Mouse (Mus musculus) neural tube, embryonic 13.5 days (tissue): Measurements from ENCODE around the gene Cln3. TPM values are rescaled to one million over a fixed set of nuclear protein-coding genes. Genes with fewer than 3 reads are reported as not detected.

Source experiments
- ATAC-seq: fragments of 200-750 bp; cut with Nextera tagmentation; 2 replicates; pipeline ENCODE4 v1.8.0; 2017; ENCODE audit warnings: low read depth, mild to moderate bottlenecking, moderate TSS enrichment, moderate library complexity
- H3K27ac ChIP-seq: fragments of 300-500 bp; sonication (generic); replicated peaks from 2 replicates; pipeline ENCODE4 v1.5.1; 2015; ENCODE audit warnings: moderate library complexity, mild to moderate bottlenecking, inconsistent platforms
- H3K27me3 ChIP-seq: fragments of 300-500 bp; sonication (generic); 2 replicates; pipeline ENCODE4 v1.6.1; 2015; ENCODE audit warnings: mild to moderate bottlenecking, inconsistent platforms
- H3K36me3 ChIP-seq: fragments of 300-500 bp; sonication (generic); 2 replicates; pipeline ENCODE4 v1.6.1; 2015; ENCODE audit warnings: mild to moderate bottlenecking, inconsistent platforms
- H3K4me1 ChIP-seq: fragments of 300-500 bp; sonication (generic); replicated peaks from 2 replicates; pipeline ENCODE4 v1.6.1; 2015; ENCODE audit warnings: inconsistent platforms
- H3K4me2 ChIP-seq: fragments of 300-500 bp; sonication (generic); 2 replicates; pipeline ENCODE4 v1.6.1; 2015; ENCODE audit warnings: inconsistent platforms, mild to moderate bottlenecking, moderate library complexity
- H3K4me3 ChIP-seq: fragments of 300-500 bp; sonication (generic); 2 replicates; pipeline ENCODE4 v1.5.1; 2015; ENCODE audit warnings: mild to moderate bottlenecking, inconsistent platforms
- H3K9ac ChIP-seq: fragments of 300-500 bp; sonication (generic); 2 replicates; pipeline ENCODE4 v1.6.1; 2015; ENCODE audit warnings: moderate library complexity, mild to moderate bottlenecking, inconsistent platforms
- H3K9me3 ChIP-seq: fragments of 300-500 bp; sonication (generic); 2 replicates; pipeline ENCODE4 v1.6.1; 2016; ENCODE audit warnings: inconsistent platforms
- WGBS: fragments of 180-500 bp; shearing (Covaris S2); methylation state at CpG from one replicate; pipeline ENCODE4 v1.1.7; 2015; 5-methylcytosine and 5-hydroxymethylcytosine counted together
- microRNA-seq: library from miRNA; unstranded; fragments of <30 nt; microRNA quantifications from one replicate; pipeline ENCODE4, GENCODE M21; 2016
- polyA plus RNA-seq: library from polyadenylated mRNA; unstranded; fragments of >200 nt; fragmentation: Nextera tagmentation; extraction: Ambion mirVana; gene quantifications from 2 replicates; pipeline ENCODE4 v1.2.1, GENCODE M21; 2015

Cln3 gene
- polyA plus RNA-seq, 1 experiment from 2014 or later, result 26.3 TPM

DNA sequence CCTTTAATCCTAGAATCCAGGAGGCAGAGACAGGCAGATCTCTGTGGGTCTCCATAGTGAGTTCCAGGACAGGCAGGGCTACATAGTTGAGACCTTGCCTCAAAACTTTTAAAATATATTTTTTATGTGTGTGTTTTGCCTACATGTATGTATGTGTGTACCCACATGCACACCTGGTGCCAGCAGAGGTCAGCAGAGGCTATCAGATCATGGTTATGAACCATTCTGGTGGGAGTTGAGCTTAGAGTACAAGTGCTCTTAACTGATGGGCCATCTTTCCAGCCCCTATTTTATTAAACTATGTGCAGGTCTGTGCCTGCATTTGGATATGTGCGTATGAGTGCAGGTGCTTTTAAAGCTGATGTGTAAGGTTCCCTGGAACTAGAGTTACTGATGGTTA is 30.8 kb downstream of the Cln3 start:
- H3K36me3 ChIP-seq, result peaks cover 97% of the 10 kb centered on the region
- H3K27ac ChIP-seq, result no peak overlapping the region
- WGBS, result 97% methylated on average over 1 of the region's 1 CpGs
- H3K9ac ChIP-seq, result no peak overlapping the region
- no peaks in the 10 kb centered on the region for H3K4me1 ChIP-seq
- ATAC-seq, result no peak
- H3K27me3 ChIP-seq, result no peaks in the 10 kb centered on the region
- no peak overlapping the region for H3K4me2 ChIP-seq
- H3K9me3 ChIP-seq, result no peaks in the 10 kb centered on the region
- H3K4me3 ChIP-seq, result no peak overlapping the region

DNA sequence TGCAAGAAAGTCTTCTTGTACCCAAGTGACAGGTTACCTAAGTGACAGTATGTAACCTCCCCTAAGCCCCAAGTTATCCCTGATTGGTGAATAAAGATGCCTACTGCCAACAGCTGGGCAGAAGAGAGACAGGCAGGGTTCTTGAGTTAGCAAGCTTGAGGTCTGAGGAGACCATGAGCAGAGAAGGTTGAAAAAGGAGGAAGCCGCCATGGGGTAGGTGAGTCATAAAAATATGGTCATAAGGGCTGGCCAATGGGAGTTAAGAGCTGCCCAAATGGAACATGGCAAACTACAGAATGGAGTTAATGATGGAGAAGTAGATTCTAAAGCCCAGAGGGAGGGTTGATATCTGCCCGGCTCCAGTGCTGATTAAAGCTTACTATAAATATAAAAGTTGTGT is 40.0 kb downstream of the Cln3 start:
- Histone ChIP-seq H3K4me2 (no peak overlapping the region), H3K27me3 (no peaks in the 10 kb centered on the region), H3K9me3 (no peaks in the 10 kb centered on the region), H3K36me3 (peaks cover 66% of the 10 kb centered on the region), H3K9ac (no peak overlapping the region), H3K4me3 (no peak overlapping the region), H3K4me1 (no peaks in the 10 kb centered on the region), H3K27ac (no peak overlapping the region)
- WGBS, result 89% methylated on average over 2 of the region's 2 CpGs
- no peak for ATAC-seq

DNA sequence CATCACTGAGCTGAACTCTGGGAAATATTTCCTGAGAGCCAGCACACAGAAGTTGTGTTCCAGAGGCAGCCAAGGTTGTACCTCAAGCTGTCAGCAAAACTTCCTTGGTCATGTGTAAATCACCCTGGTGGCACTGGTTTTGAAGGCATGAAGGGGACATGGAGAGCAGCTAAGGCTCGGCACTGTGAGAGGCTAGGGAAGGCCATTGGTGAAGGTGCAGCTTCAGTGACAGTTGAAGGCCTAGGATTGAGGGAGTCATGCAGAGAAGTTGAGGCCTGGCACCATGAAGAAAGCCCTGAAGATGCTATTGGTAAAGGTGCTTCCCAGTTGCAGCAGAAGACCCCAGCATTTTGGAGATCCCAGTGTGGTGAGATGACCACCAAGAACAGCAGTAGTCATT is 44.0 kb downstream of the Cln3 start:
- Histone ChIP-seq H3K36me3 (peaks cover 26% of the 10 kb centered on the region), H3K9me3 (no peaks in the 10 kb centered on the region), H3K4me3 (no peak overlapping the region), H3K27me3 (peaks cover 6% of the 10 kb centered on the region), H3K4me1 (no peaks in the 10 kb centered on the region), H3K4me2 (no peak overlapping the region), H3K9ac (no peak overlapping the region), H3K27ac (no peak overlapping the region)
- no peak for ATAC-seq
- 90% methylated on average over 1 of the region's 1 CpGs for WGBS

DNA sequence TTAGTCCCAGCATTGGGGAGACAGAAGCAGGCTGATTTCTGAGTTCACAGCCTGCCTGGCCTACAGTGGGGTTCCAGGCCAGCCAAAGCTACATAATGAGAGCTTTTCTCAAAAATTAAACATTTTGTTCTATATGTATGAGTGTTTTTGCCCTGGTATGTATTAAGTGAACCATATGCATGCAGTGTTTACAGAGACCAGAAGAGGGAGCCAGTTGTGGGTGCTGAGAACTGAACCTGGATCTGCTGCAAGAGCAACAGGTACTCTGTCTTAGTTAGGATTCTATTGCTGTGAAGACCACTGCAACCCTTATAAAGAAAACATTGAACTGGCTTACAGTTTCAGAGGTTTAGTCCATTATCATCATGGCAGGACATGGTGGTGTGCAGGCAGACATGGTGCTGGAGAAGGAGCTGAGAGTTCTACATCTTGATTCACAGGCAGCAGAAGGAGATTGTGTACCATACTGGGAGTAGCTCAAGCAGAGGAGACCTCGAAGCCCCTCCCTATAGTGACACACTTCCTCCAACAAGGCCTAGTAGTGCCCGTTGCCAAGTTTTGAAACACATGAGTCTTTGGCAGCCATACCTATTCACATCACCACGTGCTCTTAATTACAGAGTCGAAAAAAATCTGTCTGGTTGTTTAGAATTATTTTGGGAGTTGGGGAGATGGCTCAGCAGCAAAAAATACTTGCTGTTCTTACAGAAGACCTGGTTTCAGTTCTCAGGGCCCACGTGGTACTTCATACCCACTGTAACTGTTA is 47.6 kb downstream of the Cln3 start:
- Histone ChIP-seq H3K36me3 (no peaks in the 10 kb centered on the region), H3K27ac (no peak overlapping the region), H3K9ac (no peak overlapping the region), H3K4me3 (no peak overlapping the region), H3K4me2 (no peak overlapping the region), H3K9me3 (no peaks in the 10 kb centered on the region), H3K27me3 (peaks cover 19% of the 10 kb centered on the region), H3K4me1 (peaks cover 11% of the 10 kb centered on the region)
- ATAC-seq, result no peak
- WGBS, result 87% methylated on average over 5 of the region's 5 CpGs

DNA sequence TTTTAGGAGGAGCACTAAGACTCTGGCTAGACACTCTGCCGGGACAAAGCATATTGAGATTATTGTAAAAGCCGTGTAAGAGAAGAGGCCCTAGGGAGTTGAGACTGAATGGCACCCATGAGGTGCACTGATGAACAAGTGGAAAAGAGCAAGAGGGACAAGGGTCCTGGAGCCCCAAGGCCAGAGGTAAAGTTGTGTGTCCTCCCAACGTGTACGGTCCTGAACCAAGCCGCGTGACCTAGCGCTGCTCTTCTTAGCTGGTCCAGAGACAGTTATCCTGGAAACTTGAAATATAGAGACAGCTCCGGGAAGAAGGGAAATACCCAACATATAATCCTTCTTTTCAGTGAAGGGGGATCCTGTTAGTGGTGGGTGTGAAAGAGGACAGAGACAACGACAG is 49.2 kb downstream of the Cln3 start:
- peak overlapping the region; percentile 88 for H3K4me2 ChIP-seq
- H3K9me3 ChIP-seq, result no peaks in the 10 kb centered on the region
- ATAC-seq, result no peak
- H3K4me1 ChIP-seq, result peaks cover 11% of the 10 kb centered on the region
- 59% methylated on average over 9 of the region's 9 CpGs for WGBS
- H3K27me3 ChIP-seq, result peaks cover 19% of the 10 kb centered on the region
- H3K36me3 ChIP-seq, result no peaks in the 10 kb centered on the region
- peak overlapping the region; percentile 46 for H3K4me3 ChIP-seq
- no peak overlapping the region for H3K27ac ChIP-seq
- peak overlapping the region; percentile 77 for H3K9ac ChIP-seq

DNA sequence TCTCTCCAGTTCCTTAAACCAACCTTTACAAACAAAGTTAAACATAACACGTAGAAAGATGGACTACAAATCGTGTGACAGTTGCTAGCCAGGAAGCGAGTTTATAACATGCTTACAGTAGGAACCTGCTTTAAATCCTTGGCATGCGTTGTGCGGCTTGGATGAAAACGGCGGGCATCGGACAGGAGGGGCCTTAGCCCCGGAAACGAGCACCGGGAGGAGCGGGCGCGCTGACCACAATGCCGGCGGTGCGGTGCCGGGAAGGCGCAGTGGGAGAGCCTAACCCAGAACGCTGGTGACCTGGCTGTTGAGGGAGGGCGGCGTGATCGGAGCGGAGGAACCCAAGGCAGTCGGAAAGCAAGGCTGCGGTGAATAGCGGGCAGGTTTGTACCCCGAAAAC is 49.9 kb downstream of the Cln3 start:
- 2% methylated on average over 28 of the region's 28 CpGs for WGBS
- no peaks in the 10 kb centered on the region for H3K9me3 ChIP-seq
- peak overlapping the region; percentile 46 for H3K4me3 ChIP-seq
- H3K27me3 ChIP-seq, result peaks cover 19% of the 10 kb centered on the region
- no peak overlapping the region for H3K27ac ChIP-seq
- peaks cover 11% of the 10 kb centered on the region for H3K4me1 ChIP-seq
- H3K36me3 ChIP-seq, result no peaks in the 10 kb centered on the region
- no peak for ATAC-seq
- peak overlapping the region; percentile 88 for H3K4me2 ChIP-seq
- H3K9ac ChIP-seq, result peak overlapping the region; percentile 77

DNA sequence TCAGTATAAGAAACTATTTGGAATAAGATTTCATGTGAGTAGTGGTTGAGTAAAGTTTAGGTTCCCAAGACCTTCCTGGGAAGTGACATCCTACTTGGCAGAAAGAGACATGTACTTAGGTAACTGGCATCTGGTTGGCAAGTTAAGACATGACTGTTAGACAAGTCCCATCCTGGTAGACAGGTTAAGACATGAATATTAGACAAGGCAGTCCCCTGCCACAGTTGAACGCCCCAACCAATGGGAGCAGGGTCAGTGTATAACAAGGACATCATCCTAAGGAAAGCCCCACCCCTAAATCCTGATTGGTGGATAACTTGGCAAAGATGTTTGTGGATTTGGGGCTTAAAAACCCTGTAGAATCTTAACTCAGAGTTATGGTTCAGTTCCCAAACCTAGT is 52.2 kb downstream of the Cln3 start:
- 65% methylated on average over 1 of the region's 1 CpGs for WGBS
- Histone ChIP-seq H3K4me3 (no peak overlapping the region), H3K27me3 (peaks cover 19% of the 10 kb centered on the region), H3K4me2 (no peak overlapping the region), H3K27ac (no peak overlapping the region), H3K36me3 (no peaks in the 10 kb centered on the region), H3K9ac (no peak overlapping the region), H3K9me3 (no peaks in the 10 kb centered on the region), H3K4me1 (peaks cover 11% of the 10 kb centered on the region)
- ATAC-seq, result no peak

DNA sequence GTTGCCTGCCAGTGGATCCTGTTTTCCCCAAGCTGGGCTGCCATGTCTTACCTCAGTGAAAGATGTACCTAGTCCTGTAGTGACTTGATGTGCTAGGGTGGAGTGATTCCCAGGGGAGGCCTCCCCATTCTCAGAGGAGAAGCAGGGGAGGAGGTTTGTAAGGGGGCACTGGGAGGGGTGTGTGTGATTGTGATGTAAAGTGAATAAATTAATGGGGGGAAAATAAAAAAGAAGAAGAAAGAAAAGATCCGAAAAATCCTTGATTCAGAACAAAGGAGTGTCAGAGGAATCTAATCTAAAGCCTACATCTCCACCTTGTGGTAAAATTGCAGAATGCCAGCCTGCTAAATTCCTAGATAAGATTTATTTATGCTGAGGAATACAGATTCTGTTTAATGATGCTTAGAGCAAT is 57.4 kb downstream of the Cln3 start:
- Histone ChIP-seq H3K4me3 (no peak overlapping the region), H3K9ac (peak overlapping the region; percentile 61), H3K27me3 (no peaks in the 10 kb centered on the region), H3K9me3 (no peaks in the 10 kb centered on the region), H3K4me2 (peak overlapping the region; percentile 32), H3K27ac (peak overlapping the region; percentile 67), H3K4me1 (peaks cover 4% of the 10 kb centered on the region), H3K36me3 (no peaks in the 10 kb centered on the region)
- peak; percentile 50; the same call in 1 of the 2 replicates for ATAC-seq
- 0% methylated on average over 1 of the region's 1 CpGs for WGBS

DNA sequence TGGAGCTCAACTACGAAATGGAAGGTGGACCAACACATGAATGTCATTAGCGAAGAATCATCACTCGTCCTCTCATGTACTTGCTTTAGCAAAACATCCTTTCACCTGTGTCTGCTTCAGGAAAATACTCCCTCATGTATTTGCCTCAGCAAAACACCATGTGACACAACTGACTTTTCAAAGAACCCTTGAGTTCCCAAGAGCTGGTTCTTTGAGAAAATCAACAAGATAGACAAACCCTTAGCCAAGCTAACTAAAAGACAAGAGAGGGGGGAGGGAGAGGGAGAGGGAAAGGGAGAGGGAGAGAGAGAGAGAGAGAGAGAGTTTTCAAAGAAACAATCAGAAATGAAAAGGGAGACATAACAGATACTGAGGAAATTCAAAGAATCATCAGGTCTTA is 62.3 kb downstream of the Cln3 start:
- Histone ChIP-seq H3K36me3 (no peaks in the 10 kb centered on the region), H3K4me1 (peaks cover 4% of the 10 kb centered on the region), H3K9me3 (no peaks in the 10 kb centered on the region), H3K27ac (no peak overlapping the region), H3K4me2 (no peak overlapping the region), H3K4me3 (no peak overlapping the region), H3K9ac (no peak overlapping the region), H3K27me3 (no peaks in the 10 kb centered on the region)
- ATAC-seq, result no peak
- WGBS, result 85% methylated on average over 3 of the region's 3 CpGs

Small RNAs within 50 kb of the gene (microRNA-seq; reads per million reads assigned to microRNA genes)
- gene Mir7059, result 1.3 reads per million

Other genes with a start within 250 kb of the Cln3 start
- 1.2 and 1.5 TPM in 2 replicates for gene Lat, start 216.2 kb downstream of the Cln3 start, polyA plus RNA-seq
- gene Spns1, start 208.4 kb downstream of the Cln3 start, polyA plus RNA-seq, result 68.5 and 73.0 TPM in 2 replicates
- 3.1 and 3.5 TPM in 2 replicates for gene Nfatc2ip, start 189.1 kb downstream of the Cln3 start, polyA plus RNA-seq
- gene Cd19, start 170.9 kb downstream of the Cln3 start, polyA plus RNA-seq, result 0.07 TPM in 1 of 2 replicates, not detected in the other
- 24.6 and 25.6 TPM in 2 replicates for gene Rabep2, start 157.1 kb downstream of the Cln3 start, polyA plus RNA-seq
- 2.1 and 11.5 TPM in 2 replicates for gene Atp2a1, start 122.7 kb downstream of the Cln3 start, polyA plus RNA-seq
- 60.2 and 62.3 TPM in 2 replicates for gene Sh2b1, start 110.4 kb downstream of the Cln3 start, polyA plus RNA-seq
- 122 and 144 TPM in 2 replicates for gene Tufm, start 98.5 kb downstream of the Cln3 start, polyA plus RNA-seq
- gene Atxn2l, start 82.4 kb downstream of the Cln3 start, polyA plus RNA-seq, result 68.2 and 83.1 TPM in 2 replicates
- 188 and 200 TPM in 2 replicates for gene Eif3c, start 19.4 kb downstream of the Cln3 start, polyA plus RNA-seq
- gene Apobr, start 875 bp downstream of the Cln3 start, polyA plus RNA-seq, result 0.29 and 0.95 TPM in 2 replicates
- gene Il27, start 9.1 kb upstream of the Cln3 start, polyA plus RNA-seq, result not detected in 2 replicates
- 7.1 and 9.6 TPM in 2 replicates for gene Nupr1, start 45.0 kb upstream of the Cln3 start, polyA plus RNA-seq
- gene Sgf29, start 63.5 kb upstream of the Cln3 start, polyA plus RNA-seq, result 48.3 and 51.3 TPM in 2 replicates
- gene Sult1a1, start 90.6 kb upstream of the Cln3 start, polyA plus RNA-seq, result 1.4 and 2.1 TPM in 2 replicates
- gene Bola2, start 109.6 kb upstream of the Cln3 start, polyA plus RNA-seq, result 109 and 143 TPM in 2 replicates
- 16.2 and 20.5 TPM in 2 replicates for gene Slx1b, start 110.0 kb upstream of the Cln3 start, polyA plus RNA-seq
- gene Coro1a, start 122.0 kb upstream of the Cln3 start, polyA plus RNA-seq, result 92.4 and 107 TPM in 2 replicates
- 97.6 and 108 TPM in 2 replicates for gene Mapk3, start 173.8 kb upstream of the Cln3 start, polyA plus RNA-seq
- gene Gdpd3, start 180.5 kb upstream of the Cln3 start, polyA plus RNA-seq, result 0.56 and 1.5 TPM in 2 replicates
- gene Ypel3, start 191.1 kb upstream of the Cln3 start, polyA plus RNA-seq, result 204 and 215 TPM in 2 replicates
- 0.25 and 0.66 TPM in 2 replicates for gene Tbx6, start 195.7 kb upstream of the Cln3 start, polyA plus RNA-seq
- 216 and 230 TPM in 2 replicates for gene Ppp4c, start 206.7 kb upstream of the Cln3 start, polyA plus RNA-seq
- gene Fam57b, start 211.9 kb upstream of the Cln3 start, polyA plus RNA-seq, result 36.8 and 40.6 TPM in 2 replicates
- not detected in 2 replicates for gene 4930451I11Rik, start 245.8 kb upstream of the Cln3 start, polyA plus RNA-seq